Mouse (Mus musculus) kidney, adult 2 months (tissue): ENCODE results near the gene Cyyr1. TPM values are rescaled to one million over a fixed set of nuclear protein-coding genes. Genes with fewer than 3 reads are reported as not detected.

ENCODE experiments used
- DNase-seq: peaks from one replicate; pipeline ENCODE4 v3.0.0; 2021
- H3K27ac ChIP-seq: fragments of 200-500 bp; 2 replicates; pipeline ENCODE4 v1.5.1; 2012; ENCODE audit warnings: low read depth, low read length, control low read depth, inconsistent platforms; ENCODE audit not compliant: insufficient read depth
- H3K27me3 ChIP-seq: fragments of 200-500 bp; replicated peaks from 2 replicates; pipeline ENCODE4 v1.6.1; 2012; ENCODE audit warnings: mild to moderate bottlenecking, moderate library complexity, low read length, inconsistent platforms; ENCODE audit not compliant: control insufficient read depth, insufficient read depth
- H3K36me3 ChIP-seq: fragments of 200-500 bp; 2 replicates; pipeline ENCODE4 v1.6.1; 2012; ENCODE audit warnings: mild to moderate bottlenecking, moderate library complexity, low read length, inconsistent platforms; ENCODE audit not compliant: control insufficient read depth, insufficient read depth
- H3K4me1 ChIP-seq: fragments of 200-500 bp; 2 replicates; pipeline ENCODE4 v1.6.1; 2011; ENCODE audit warnings: low read length; ENCODE audit not compliant: control insufficient read depth, insufficient read depth
- H3K4me3 ChIP-seq: fragments of 200-500 bp; 2 replicates; pipeline ENCODE4 v1.5.1; 2011; ENCODE audit warnings: mild to moderate bottlenecking, low read depth, low read length, control low read depth; ENCODE audit not compliant: insufficient read depth
- CTCF ChIP-seq: fragments of 200-500 bp; conservative IDR thresholded peaks from 2 replicates; pipeline ENCODE4 v1.5.1; 2011; ENCODE audit warnings: low read depth, mild to moderate bottlenecking, control low read depth, low read length, moderate library complexity, mixed read lengths; ENCODE audit not compliant: insufficient read depth, insufficient read length
- POLR2A ChIP-seq: fragments of 200-500 bp; IDR thresholded peaks from one replicate; pipeline ENCODE4 v1.6.1; 2011; ENCODE audit warnings: low read depth, low read length, control low read depth
- WGBS: fragments of 180-500 bp; shearing (Covaris S2); methylation state at CpG from one replicate; pipeline ENCODE4 v1.1.7; 2018; 5-methylcytosine and 5-hydroxymethylcytosine counted together
- polyA plus RNA-seq: library from polyadenylated mRNA; depleted of rRNA; stranded (reverse); fragments of >200 nt; gene quantifications from 2 replicates; pipeline ENCODE4 v1.2.3, GENCODE M21; 2012; rRNA removed

Cyyr1 gene
- polyA plus RNA-seq, 1 experiment: 7.1 TPM

DNA sequence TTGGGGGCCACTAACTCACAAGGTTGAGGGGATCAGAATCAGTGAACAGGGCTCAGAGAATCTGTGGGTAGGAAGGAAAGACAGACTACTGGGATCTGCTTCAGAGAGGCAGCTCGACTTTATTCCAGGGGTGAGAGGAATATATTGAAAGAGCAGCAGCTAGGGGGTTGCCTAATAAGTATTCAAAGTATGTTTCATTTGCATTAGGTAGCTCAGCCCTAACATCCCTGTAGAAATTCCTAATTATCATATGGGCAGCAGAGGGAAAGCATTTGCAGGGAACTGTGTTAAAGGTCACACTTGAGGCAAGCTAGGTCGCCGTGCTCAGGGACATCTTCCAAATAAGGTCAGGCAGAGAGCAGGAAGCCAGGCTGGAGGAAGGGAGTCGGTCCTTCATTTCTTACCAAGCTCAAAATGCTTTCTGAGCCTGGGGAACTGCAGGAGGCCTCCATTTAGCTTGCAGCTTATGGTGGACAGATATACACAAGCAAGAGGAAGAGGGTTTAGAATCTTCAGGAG, 159.7 kb downstream of the Cyyr1 start:
- WGBS: 13% methylated on average over 4 of the region's 4 CpGs
- peak; percentile 16 for DNase-seq
- no peaks in the 10 kb centered on the region for H3K36me3 ChIP-seq
- no peak overlapping the region for H3K4me3 ChIP-seq
- no peak for TF ChIP-seq CTCF
- no peak for TF ChIP-seq POLR2A
- no peaks in the 10 kb centered on the region for H3K4me1 ChIP-seq
- no peak overlapping the region for H3K27ac ChIP-seq
- no peaks in the 10 kb centered on the region for H3K27me3 ChIP-seq

DNA sequence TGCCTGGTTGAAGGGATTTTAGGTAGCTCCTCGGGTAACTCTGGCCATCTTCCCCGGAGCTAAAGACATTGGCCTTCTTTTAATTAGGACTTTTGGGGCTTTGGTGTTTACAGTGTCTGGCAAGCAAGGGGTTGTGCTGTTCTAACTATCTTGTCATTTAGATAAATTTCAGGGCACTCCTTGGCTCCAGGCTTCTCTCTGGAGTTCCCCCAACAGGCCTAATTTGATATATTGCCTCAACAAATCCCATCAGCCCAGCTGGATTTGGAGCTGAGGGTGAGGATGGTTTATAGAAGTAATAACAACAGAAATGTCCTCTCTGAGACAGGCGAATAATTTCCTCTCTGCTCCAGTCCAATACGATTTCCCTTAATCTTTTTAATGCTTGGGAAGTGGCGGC, 166.4 kb downstream of the Cyyr1 start:
- DNase-seq: no peak
- WGBS: 48% methylated on average over 5 of the region's 5 CpGs

More for the DNA sequence above, 166.4 kb downstream of the Cyyr1 start:
- Histone ChIP-seq H3K27ac (no peak overlapping the region), H3K27me3 (no peaks in the 10 kb centered on the region), H3K36me3 (no peaks in the 10 kb centered on the region), H3K4me3 (no peak overlapping the region), H3K4me1 (no peaks in the 10 kb centered on the region)
- no peak for TF ChIP-seq CTCF
- no peak for TF ChIP-seq POLR2A

Other genes with a start within 250 kb of the Cyyr1 start
- gene Adamts1, start 249.7 kb upstream of the Cyyr1 start, polyA plus RNA-seq: 29.3 and 37.6 TPM in 2 replicates